Mouse (Mus musculus) R1 (cell line): ENCODE measurements around the gene Oxnad1.

ENCODE experiments used
- DNase-seq: peaks from one replicate; pipeline ENCODE4 v3.0.0-alpha.2; 2018; ENCODE audit warnings: low read depth, low spot score

Oxnad1 gene

DNA sequence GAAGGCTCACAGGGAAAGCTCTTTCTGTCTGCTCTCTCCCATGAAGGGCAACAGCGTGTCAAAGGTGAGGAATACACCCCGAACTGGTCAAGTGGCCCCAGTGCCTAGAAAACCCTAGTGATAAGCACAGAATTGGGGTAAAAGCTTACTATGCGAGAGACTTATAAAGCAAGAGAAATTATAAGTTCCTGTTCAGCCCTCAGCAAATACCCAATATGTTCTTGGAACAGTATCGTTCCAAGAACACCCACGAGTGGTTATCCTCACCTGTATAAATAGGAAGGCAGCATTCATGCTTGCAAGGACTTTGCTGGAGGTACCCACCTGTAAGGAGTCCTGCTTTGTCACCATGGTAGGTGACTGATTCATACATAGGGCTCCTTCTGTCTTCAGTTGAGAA, 56.5 kb downstream of the Oxnad1 start, which contains the start of gene Msmb:
TSS of gene Msmb (plus strand) at position 301 of the 400 bp plus-strand sequence.
- no peak for DNase-seq

DNA sequence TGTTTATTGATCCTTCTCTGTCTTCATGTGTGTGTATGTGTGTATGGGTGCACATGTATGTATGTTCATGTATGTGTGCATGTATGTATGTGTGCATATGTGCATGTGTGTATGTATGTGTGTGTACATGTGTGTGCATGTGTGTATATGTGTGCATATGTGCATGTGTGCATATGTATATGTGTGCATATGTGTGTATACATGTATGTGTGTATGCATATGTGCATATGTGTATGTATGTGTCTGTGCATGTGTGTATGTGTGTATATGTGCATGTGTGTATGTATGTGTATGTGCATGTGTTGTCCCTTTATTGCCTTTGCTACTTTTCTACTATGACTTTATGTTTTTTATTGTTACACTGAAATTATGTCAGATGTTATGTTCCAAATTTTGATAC, 59.6 kb downstream of the Oxnad1 start:
- no peak for DNase-seq

DNA sequence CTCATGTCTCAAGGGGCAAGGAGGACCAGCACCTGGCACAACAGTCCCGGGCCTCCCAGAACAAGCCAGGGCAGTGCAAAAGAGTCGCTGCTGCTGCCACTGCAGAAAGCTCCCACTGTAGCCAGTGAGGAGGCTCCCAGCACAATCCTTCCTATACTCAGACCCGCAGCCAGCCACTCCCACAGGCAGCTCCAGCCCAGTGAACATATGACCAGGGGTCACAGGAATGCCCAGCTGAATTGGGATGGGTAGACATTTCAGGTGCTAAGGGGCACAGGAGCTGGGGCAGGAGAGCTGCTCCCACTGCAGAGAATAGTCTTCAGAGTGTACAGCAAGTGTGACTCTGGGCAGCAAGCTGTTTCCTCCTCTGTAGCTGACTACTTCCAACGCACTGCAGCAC, 60.2 kb downstream of the Oxnad1 start:
- no peak for DNase-seq

DNA sequence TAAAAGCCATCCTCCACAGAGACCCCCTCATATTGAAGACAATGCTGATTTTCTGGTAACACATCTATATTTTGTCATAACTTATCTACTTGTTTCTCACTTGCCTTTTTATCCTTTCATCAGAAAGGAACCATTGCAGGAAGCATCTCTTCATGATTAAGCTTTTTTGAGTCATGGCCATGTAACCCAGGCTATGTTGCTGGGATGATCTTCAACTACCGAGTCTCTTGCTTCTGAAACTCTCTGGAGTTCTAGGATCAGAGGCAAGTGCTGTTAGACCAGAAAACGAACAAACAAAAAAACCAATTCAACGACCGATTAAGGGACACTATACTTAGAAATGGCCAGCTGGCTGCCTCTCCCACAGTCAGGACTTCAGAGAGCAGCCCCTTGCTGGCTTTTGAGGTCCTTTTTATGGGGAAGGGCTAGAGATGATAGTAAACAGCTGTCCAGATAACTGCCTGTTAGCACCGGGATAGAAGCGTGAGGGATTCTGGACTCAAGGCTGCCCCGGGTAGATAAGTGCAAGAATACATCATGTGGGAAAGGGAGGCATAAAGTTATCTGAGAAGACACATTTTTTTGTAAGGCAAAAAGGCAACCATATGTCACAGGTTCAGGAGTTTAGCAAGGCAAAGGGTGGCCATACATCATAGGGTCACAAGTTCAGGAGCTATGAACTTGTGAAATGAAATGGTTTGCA, 60.8 kb downstream of the Oxnad1 start:
- DNase-seq, result no peak

DNA sequence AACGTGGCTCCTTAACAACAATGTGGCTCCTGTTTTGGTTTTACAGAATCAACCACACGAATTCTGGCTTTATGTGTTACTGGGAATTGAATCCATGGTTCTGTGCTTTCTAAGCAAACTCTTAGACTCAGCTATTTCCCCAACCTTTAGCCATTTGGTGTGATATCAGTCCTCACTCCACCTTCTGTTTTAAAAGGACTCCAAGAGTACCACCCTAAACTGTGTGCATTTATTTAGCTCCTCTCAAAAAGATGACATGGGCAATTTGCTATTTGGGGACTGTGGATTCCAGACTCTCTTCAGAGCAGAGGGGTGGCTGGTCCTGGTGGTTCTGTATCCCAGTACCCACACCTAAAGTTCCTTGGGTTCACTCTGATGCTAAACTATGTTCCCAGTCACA, 61.4 kb downstream of the Oxnad1 start:
- no peak for DNase-seq

DNA sequence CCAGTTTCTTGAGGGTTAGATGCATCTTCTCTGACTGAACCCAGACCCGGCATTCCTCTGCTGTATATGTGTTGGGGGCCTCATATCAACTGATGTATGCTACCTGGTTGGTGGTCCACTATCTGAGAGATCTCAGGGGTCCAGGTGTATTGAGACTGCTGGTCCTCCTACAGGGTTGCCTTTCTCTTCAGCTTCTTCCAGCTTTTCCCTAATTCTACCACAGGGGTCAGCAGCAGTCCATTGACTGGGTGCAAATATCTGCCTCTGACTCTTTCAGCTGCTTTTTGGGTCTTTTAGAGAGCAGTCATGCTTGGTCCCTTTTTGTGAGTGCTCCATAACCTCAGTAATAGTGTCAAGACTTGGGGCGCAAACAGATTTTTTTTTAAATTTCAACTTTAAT, 65.7 kb downstream of the Oxnad1 start:
- DNase-seq, result no peak

DNA sequence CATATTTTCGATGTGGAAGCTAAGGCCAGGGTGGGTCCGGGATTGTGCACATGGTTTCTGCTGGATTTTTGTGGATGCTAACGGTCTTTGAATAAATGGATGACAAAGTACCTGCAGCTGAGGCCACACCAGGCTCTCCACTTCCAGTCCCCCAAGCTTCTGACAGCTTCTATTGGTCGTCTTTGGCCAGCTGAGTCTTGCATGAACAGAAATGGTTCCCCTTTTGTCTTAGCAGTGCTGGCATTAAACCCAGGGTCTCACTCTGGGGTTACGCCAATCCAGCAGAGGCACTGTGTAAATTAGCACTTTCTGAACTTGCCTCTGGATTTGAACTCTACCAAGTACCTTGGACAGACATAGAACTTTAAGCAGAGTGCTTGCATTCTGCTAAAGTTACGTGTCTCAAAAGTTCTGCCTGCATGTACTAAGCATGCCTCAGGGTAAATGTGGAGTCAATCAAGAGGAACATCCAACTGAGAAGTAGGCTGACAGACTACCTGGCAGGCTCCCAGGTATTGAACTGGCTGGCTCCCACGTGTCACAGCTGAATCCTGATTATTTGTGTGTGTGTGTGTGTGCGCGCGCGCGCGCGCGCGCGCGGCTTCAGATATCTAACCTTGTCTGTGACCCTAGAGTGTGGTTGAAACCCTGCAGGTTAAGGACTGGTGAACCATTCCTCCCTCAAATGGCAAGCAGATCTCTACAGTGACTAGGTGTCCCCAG, 67.2 kb downstream of the Oxnad1 start:
- no peak for DNase-seq
